Mouse (Mus musculus) testis, adult 2 months (tissue): ENCODE data around the gene Trir. TPM values are rescaled to one million over a fixed set of nuclear protein-coding genes. Genes with fewer than 3 reads are reported as not detected.

Experiments
- H3K27ac ChIP-seq: fragments of 200-500 bp; 2 replicates; pipeline ENCODE4 v1.5.1; 2012; ENCODE audit warnings: low read depth, low read length; ENCODE audit not compliant: control insufficient read depth, insufficient read depth
- H3K27me3 ChIP-seq: fragments of 200-500 bp; 2 replicates; pipeline ENCODE4 v1.6.1; 2012; ENCODE audit warnings: mild to moderate bottlenecking, low read length, moderate library complexity; ENCODE audit not compliant: control insufficient read depth, insufficient read depth
- H3K36me3 ChIP-seq: fragments of 200-500 bp; 2 replicates; pipeline ENCODE4 v1.6.1; 2012; ENCODE audit warnings: mild to moderate bottlenecking, low read length; ENCODE audit not compliant: control insufficient read depth, insufficient read depth
- H3K4me1 ChIP-seq: fragments of 200-500 bp; 2 replicates; pipeline ENCODE4 v1.6.1; 2012; ENCODE audit warnings: low read length; ENCODE audit not compliant: control insufficient read depth, insufficient read depth
- H3K4me3 ChIP-seq: fragments of 200-500 bp; 2 replicates; pipeline ENCODE4 v1.5.1; 2012; ENCODE audit warnings: low read depth, mild to moderate bottlenecking, low read length, moderate library complexity, mixed read lengths; ENCODE audit not compliant: control insufficient read depth
- CTCF ChIP-seq: fragments of 200-500 bp; IDR thresholded peaks from 2 replicates; pipeline ENCODE4 v1.5.1; 2012; ENCODE audit warnings: low read depth, mild to moderate bottlenecking, inconsistent platforms, low read length, moderate library complexity; ENCODE audit not compliant: control insufficient read depth, insufficient read depth, insufficient replicate concordance
- POLR2A ChIP-seq: fragments of 200-500 bp; IDR thresholded peaks from 2 replicates; pipeline ENCODE4 v1.6.1; 2012; ENCODE audit warnings: low read depth, mild to moderate bottlenecking, inconsistent platforms, low read length, moderate library complexity; ENCODE audit not compliant: control insufficient read depth
- polyA plus RNA-seq: library from polyadenylated mRNA; depleted of rRNA; stranded (reverse); fragments of >200 nt; gene quantifications from 2 replicates; pipeline ENCODE4 v1.2.3, GENCODE M21; 2012

Gene Trir
- polyA plus RNA-seq, 1 experiment: 82.1 TPM

DNA sequence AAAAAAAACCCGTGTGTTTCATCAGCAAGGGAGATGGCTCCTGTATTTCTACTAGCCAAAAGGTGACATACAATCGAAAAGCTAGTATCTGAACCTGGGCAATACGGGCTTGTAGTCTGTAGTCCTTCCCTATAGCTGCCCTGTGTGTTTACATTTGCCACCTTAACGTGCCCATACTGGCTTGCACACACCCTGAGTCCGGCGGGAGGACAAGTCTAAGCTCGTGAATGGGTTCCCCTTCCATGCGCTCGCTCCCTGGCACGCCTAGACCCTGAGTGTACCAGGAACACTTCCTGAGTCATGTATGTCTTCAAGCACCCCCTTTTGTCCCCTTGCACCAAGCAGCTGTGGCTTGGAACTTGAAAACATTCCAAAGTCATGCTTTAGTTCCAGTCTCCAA lies 9.9 kb upstream of the Trir start:
- no peak overlapping the region for H3K4me3 ChIP-seq
- no peaks in the 10 kb centered on the region for H3K36me3 ChIP-seq
- no peaks in the 10 kb centered on the region for H3K27me3 ChIP-seq
- H3K4me1 ChIP-seq: peaks cover 3% of the 10 kb centered on the region
- H3K27ac ChIP-seq: no peak overlapping the region
- TF ChIP-seq POLR2A: no peak
- no peak for TF ChIP-seq CTCF

DNA sequence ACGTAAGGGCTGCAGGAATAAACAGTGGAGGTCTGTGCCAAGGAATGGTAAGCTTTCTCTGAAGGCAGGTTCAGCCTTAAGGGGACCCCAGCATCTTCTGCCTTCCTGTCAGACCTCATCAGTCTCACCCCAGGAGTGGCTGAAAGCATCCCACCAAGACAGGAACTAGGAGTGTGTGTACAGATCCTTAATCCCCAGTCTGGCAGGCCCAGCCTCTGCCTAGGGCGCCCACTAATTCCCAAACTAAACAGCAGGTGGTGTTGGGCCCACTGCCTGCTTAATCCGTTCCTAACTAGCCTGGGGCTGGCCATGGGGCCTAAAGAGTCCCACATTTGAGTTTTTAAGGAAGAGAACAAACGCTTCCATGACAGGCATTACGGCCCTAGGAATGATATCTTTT lies 9.4 kb upstream of the Trir start:
- Histone ChIP-seq H3K4me1 (peaks cover 3% of the 10 kb centered on the region), H3K4me3 (no peak overlapping the region), H3K27ac (no peak overlapping the region), H3K27me3 (no peaks in the 10 kb centered on the region), H3K36me3 (no peaks in the 10 kb centered on the region)
- TF ChIP-seq CTCF (no peak), POLR2A (no peak)

DNA sequence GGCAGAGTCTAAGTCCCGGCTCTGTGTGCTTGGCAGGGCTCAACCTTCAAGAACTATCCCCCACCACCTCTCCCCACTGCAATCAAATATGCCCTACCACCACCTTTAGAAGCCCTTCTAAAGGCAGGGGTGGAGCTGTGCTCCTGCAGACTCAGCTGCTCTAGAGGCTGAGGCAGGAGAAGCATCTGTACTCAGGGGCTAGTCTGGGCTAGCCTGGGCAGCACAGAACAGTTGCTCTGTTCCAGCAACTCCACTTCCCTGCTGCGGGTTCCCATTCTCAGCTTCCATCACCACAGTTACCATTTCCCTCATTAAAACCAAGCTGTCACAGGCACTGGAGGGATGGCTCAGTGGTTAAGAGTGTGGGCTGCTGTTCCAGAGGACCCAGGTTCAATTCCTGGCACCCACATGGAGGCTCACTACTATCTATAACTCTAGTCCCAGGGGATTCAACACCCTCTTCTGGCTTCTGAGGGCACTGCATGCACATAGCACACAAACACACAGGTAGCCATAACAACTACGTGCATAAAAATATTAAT lies 5.0 kb upstream of the Trir start:
- Histone ChIP-seq H3K4me1 (peaks cover 2% of the 10 kb centered on the region), H3K36me3 (no peaks in the 10 kb centered on the region), H3K27ac (no peak overlapping the region), H3K27me3 (no peaks in the 10 kb centered on the region), H3K4me3 (no peak overlapping the region)
- TF ChIP-seq POLR2A (no peak), CTCF (no peak)

DNA sequence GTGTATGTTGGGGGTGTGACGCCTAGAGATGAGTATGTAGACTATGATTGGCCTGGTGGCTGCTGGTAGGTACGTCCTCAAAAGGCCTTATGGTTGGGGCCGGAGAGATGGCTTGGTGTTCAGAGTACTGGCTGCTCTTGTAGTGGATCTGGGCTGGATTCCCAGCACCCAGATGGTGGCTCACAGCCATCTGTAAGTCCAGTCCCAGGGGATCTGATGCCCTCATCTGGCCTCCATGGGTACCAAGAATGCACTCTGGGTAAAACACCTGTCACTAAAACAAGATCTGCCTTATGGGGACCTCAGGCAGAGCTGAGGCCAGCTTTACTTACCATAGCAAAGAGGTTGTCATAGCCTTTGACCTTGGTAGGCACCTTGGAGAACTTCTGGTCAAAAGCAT lies 2.8 kb upstream of the Trir start:
- Histone ChIP-seq H3K36me3 (no peaks in the 10 kb centered on the region), H3K4me1 (peaks cover 2% of the 10 kb centered on the region), H3K27ac (no peak overlapping the region), H3K4me3 (peak overlapping the region; percentile 99), H3K27me3 (no peaks in the 10 kb centered on the region)
- no peak for TF ChIP-seq CTCF
- TF ChIP-seq POLR2A: no peak

DNA sequence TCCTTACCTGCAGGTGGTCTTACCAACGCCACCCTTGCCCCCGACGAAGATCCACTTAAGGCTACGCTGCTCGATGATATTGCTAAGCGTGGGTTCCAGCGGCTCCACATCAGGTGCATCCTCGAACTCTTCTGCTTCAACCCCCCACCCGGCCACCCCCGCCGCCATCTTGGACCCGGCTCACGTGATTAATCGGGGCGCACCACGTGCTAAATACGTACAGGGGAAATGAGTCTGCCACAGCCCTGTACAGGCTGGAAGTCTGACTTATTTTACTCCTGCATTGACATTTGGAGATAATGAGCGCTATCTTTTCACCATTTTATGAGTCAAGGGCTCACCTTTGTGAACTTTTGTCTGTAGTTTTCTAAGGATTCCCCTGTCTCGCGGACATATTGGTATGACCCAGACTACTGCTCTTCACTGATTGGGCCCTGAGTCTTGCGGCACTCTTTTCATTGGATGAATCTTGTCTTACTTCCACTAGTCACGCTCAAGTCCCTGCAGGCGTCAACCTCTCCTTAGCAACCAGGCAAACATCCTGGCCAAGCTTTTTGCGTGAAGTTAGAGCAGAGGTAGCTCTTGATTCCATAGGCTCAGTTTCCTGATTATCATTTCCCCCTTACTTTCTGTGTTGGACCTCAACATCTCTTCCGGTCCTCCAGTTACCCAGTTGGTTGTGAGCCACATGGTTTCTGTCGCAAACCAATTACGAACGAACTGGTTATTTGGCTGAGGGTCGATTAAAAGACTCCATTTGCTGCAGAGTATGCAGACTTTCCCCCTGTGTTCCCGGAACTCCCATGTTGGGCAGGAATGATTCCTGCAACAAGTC lies 1.3 kb upstream of the Trir start, which contains the start of gene Asna1:
TSS of gene Asna1 (minus strand) at position 184 of the 835 bp plus-strand sequence.
- Histone ChIP-seq H3K27me3 (no peaks in the 10 kb centered on the region), H3K4me3 (peak within 1 kb of the TSS; percentile 99), H3K4me1 (peaks cover 5% of the 10 kb centered on the region), H3K36me3 (no peaks in the 10 kb centered on the region), H3K27ac (peak within 1 kb of the TSS; percentile 90)
- no peak for TF ChIP-seq CTCF
- TF ChIP-seq POLR2A: peak; percentile 52; the same call in 1 of the 2 replicates

DNA sequence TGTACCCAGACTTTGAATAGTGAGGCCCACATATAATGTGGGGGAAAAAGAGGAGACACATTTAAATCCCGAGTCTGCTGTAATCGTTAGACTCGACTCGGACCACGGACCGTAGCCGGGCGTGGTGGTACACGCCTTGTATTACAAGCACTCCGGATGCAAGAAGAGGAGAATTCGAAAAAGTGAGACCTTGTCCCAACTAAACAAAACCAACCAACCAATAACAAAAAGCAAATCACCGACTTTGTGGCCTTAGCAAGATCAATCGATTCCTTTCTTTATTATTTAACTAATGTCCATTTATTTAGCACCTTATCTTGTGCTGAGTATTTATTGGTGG lies 863 bp downstream of the Trir start:
- TF ChIP-seq CTCF: no peak
- TF ChIP-seq POLR2A: no peak
- peaks cover 5% of the 10 kb centered on the region for H3K4me1 ChIP-seq
- H3K36me3 ChIP-seq: no peaks in the 10 kb centered on the region
- peak overlapping the region; percentile 99 for H3K4me3 ChIP-seq
- no peaks in the 10 kb centered on the region for H3K27me3 ChIP-seq
- H3K27ac ChIP-seq: peak overlapping the region; percentile 19; the same call in 1 of the 2 replicates

- no peak for TF ChIP-seq CTCF
- no peak for TF ChIP-seq POLR2A
- no peak overlapping the region for H3K27ac ChIP-seq
- H3K4me1 ChIP-seq: peaks cover 5% of the 10 kb centered on the region
- no peaks in the 10 kb centered on the region for H3K36me3 ChIP-seq
- H3K4me3 ChIP-seq: peak overlapping the region; percentile 43; the same call in 1 of the 2 replicates
- H3K27me3 ChIP-seq: no peaks in the 10 kb centered on the region
Observed at GRCm38 (mm10) chr8:85027922-85028321, 1.3 kb downstream of the Trir start.
